In genomic region chr2:113397340-113398019, GRCm38 (mm10) we compare ENCODE assay signal across 8 mouse cellular contexts.
DNase-seq lines count a peak whose midpoint lies in the region; ATAC-seq and TF ChIP-seq lines count a peak whose summit lies in the region.

No protein-coding gene starts in this region.

- H3K27me3 ChIP-seq in liver, embryonic 14.5 days (ENCODE audit: control insufficient read depth, insufficient read depth, low read length), result no peaks in the 10 kb centered on the region

- no peak for TF ChIP-seq EP300 in liver, embryonic 14.5 days (IDR thresholded peaks at IDR 0.05; ENCODE audit: low read depth)

- H3K27ac ChIP-seq in liver, embryonic 14.5 days, result no peak overlapping the region

- TF ChIP-seq CTCF in brain, embryonic 14.5 days (IDR thresholded peaks at IDR 0.05; ENCODE audit: borderline replicate concordance, extremely low read depth, insufficient read depth, insufficient read length), result no peak
- TF ChIP-seq CTCF in liver, embryonic 14.5 days (IDR thresholded peaks at IDR 0.05; ENCODE audit: low read depth), result no peak

- H3K4me3 ChIP-seq in liver, embryonic 14.5 days (ENCODE audit: insufficient read depth in 1 of 2, low read depth in 2 of 2, low read length in 2 of 2), result no peak overlapping the region

- no peak overlapping the region for H3K9ac ChIP-seq in liver, embryonic 14.5 days (replicated peaks)

- no peaks in the 10 kb centered on the region for H3K4me1 ChIP-seq in liver, embryonic 14.5 days (replicated peaks; ENCODE audit: control insufficient read depth in 2 of 2, insufficient read depth in 2 of 2, low read length in 1 of 2)

- H3K36me3 ChIP-seq in liver, embryonic 14.5 days (replicated peaks; ENCODE audit: control insufficient read depth, insufficient read depth, low read depth), result no peaks in the 10 kb centered on the region

- no peaks in the 10 kb centered on the region for H3K9me3 ChIP-seq in liver, embryonic 14.5 days (ENCODE audit: control insufficient read depth, low read length)

- ATAC-seq in granulocyte monocyte progenitor cell, adult 5-6 weeks (replicated peaks; ENCODE audit: poor library complexity, severe bottlenecking), result peak; percentile 93
- ATAC-seq in liver, embryonic 14.5 days (ENCODE audit: insufficient read depth), result peak; percentile 55; the same call in 1 of the 2 replicates
- no peak for ATAC-seq in CD4-positive, CD25-positive, alpha-beta regulatory T cell, adult 4 months

- DNase-seq in ovary, adult 18-20 months (ENCODE audit: low spot score), result peak; percentile 18
- DNase-seq in ovary, postnatal 10 days (ENCODE audit: low spot score), result no peak
- peak; percentile 71 for DNase-seq in brain, embryonic 14.5 days (ENCODE audit: low read depth)
- peak; percentile 21 to 45 for DNase-seq in kidney, adult 8-10 months
- peak in 1 of 3 experiments; percentile 0 for DNase-seq in liver, embryonic 14.5 days (ENCODE audit: low read depth in 3 of 3, low spot score in 3 of 3)
- peak; percentile 61 to 73 for DNase-seq in right cerebral cortex, adult 2 months (ENCODE audit: low spot score in 2 of 2)

- H3K4me2 ChIP-seq in liver, embryonic 14.5 days (ENCODE audit: low read depth), result no peak overlapping the region

- 10% methylated on average over 7 of the region's 7 CpGs for WGBS in liver, embryonic 14.5 days (ENCODE audit: insufficient replicate concordance)

- no peak for TF ChIP-seq POLR2A in brain, embryonic 14.5 days (IDR thresholded peaks at IDR 0.05; ENCODE audit: borderline replicate concordance, extremely low read depth, insufficient read depth, insufficient read length, poor library complexity, severe bottlenecking)
